Mouse (Mus musculus): ENCODE measurements at regions not wholly inside any gene's neighbourhood (a gene's known extent, or its start where the extent isn't known, plus 50 kb on each side); places are given as distances from the start of the nearest gene placed in this dataset.

- DNase-seq (ENCODE audit: low spot score in 2 of 2): no peak
These were observed 280.7 kb downstream of the Gm49356 start for GRCm38 (mm10) chr15:59169831-59170230.

- DNase-seq (ENCODE audit: low spot score in 2 of 2): no peak
These were observed 282.0 kb downstream of the Gm49356 start for GRCm38 (mm10) chr15:59171120-59171519.

- DNase-seq (ENCODE audit: low spot score in 2 of 2): peak in 1 of 2 experiments; percentile 40
These were observed 284.6 kb downstream of the Gm49356 start for GRCm38 (mm10) chr15:59173452-59174245.

GRCm38 (mm10) chr15:59174246-59174751 is 285.2 kb downstream of the Gm49356 start:
- peak in 1 of 2 experiments; percentile 28 for DNase-seq (ENCODE audit: low spot score in 2 of 2)

- no peak for DNase-seq (ENCODE audit: low spot score in 2 of 2)
These were observed 285.9 kb downstream of the Gm49356 start for GRCm38 (mm10) chr15:59174893-59175531.

- no peak for DNase-seq (ENCODE audit: low spot score in 2 of 2)
These were observed 291.0 kb downstream of the Gm49356 start for GRCm38 (mm10) chr15:59180076-59180475.

- DNase-seq (ENCODE audit: low spot score in 2 of 2): no peak
These were observed 295.4 kb downstream of the Gm49356 start for GRCm38 (mm10) chr15:59184461-59184860.

- no peak for DNase-seq (ENCODE audit: low spot score in 2 of 2)
These were observed 298.5 kb downstream of the Gm49356 start for GRCm38 (mm10) chr15:59187566-59187965.

- peak in 1 of 2 experiments; percentile 49 for DNase-seq (ENCODE audit: low spot score in 2 of 2)
These were observed 299.3 kb downstream of the Gm49356 start for GRCm38 (mm10) chr15:59188371-59188770.

GRCm38 (mm10) chr15:59190511-59190910 is 301.4 kb downstream of the Gm49356 start:
- no peak for DNase-seq (ENCODE audit: low spot score in 2 of 2)

GRCm38 (mm10) chr15:59194421-59194820 is 305.3 kb downstream of the Gm49356 start:
- peak in 1 of 2 experiments; percentile 28 for DNase-seq (ENCODE audit: low spot score in 2 of 2)

GRCm38 (mm10) chr15:59196351-59196750 is 307.3 kb downstream of the Gm49356 start:
- DNase-seq (ENCODE audit: low spot score in 2 of 2): no peak

GRCm38 (mm10) chr15:59197455-59198391 is 308.6 kb downstream of the Gm49356 start:
- peak in 1 of 2 experiments; percentile 18 for DNase-seq (ENCODE audit: low spot score in 2 of 2)

- no peak for DNase-seq (ENCODE audit: low spot score in 2 of 2)
These were observed 312.3 kb downstream of the Gm49356 start for GRCm38 (mm10) chr15:59201386-59201785.

- no peak for DNase-seq (ENCODE audit: low spot score in 2 of 2)
These were observed 313.0 kb downstream of the Gm49356 start for GRCm38 (mm10) chr15:59201894-59202670.

GRCm38 (mm10) chr15:59203097-59203849 is 314.2 kb downstream of the Gm49356 start:
- no peak for DNase-seq (ENCODE audit: low spot score in 2 of 2)

GRCm38 (mm10) chr15:59203850-59204625 is 314.9 kb downstream of the Gm49356 start:
- peak in 1 of 2 experiments; percentile 11 for DNase-seq (ENCODE audit: low spot score in 2 of 2)

GRCm38 (mm10) chr15:59205091-59205490 is 316.0 kb downstream of the Gm49356 start:
- DNase-seq (ENCODE audit: low spot score in 2 of 2): no peak

- no peak for DNase-seq (ENCODE audit: low spot score in 2 of 2)
These were observed 316.4 kb downstream of the Gm49356 start for GRCm38 (mm10) chr15:59205544-59205943.
